Mouse (Mus musculus) lung, postnatal 4 days (tissue): ENCODE measurements around the gene Rgs12.

Source experiments
- DNase-seq, 2 experiments: peaks; one replicate each; pipeline ENCODE4 v3.0.0; 2021

The Rgs12 gene

DNA sequence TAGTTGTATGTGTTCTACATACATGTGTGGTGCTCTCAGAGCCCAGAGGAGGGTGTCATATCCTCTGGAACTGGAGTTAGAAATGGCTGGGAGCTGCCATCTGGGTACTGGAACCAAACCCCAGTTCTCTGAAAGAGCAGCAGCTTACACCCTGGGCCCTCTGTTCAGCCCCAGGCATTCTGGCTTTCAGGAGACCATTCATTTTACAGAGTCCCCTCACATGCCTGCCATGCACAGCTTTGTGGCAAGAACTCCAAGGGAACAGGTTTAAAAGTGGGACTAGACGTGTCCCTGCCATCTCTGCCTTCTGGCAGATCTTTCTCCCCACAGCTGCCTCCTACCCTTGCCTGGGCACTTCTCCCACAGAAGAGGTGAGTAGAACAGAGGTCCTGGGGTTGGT is 84.4 kb downstream of the Rgs12 start:
- DNase-seq = no peak

DNA sequence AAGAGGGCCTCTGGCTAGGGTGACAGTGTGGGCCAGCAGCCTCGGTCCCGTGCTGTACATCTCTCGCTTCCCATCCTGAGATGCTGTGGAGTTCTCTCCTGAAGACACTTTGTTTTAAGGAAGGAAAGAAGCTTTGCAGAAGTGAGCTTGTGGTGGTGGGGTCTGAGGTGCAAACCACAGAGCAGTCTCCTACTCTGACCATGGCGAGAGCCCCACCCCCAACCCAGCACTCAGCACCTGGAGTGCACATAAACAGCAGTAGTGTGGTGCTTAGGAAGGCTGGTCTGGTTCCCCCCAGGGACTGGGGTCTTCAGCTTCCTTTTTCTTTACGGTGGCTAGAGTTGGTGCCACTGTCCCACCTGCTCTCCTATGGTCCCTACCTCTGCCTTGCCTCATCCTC is 85.9 kb downstream of the Rgs12 start:
- no peak for DNase-seq

DNA sequence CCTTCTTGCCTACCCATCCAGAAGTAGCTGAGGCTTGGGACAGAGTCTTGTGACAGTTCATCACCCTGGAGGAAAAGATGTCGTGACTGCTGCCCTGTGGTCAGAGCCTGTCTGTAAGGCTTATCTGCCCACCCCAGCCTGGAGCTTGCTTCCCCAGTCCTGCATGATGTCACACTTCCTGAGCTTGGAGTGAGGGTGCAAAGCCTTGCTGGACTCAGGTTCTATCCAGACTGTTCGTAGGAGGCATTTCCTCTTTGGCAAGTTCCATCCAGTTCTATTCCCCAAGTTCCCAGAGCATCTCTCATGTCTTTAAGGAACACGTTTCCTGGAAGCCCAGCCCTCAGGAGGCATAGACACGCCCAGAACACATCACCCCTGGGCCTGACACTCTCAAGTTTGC is 86.5 kb downstream of the Rgs12 start:
- DNase-seq = peak; percentile 38 to 50

DNA sequence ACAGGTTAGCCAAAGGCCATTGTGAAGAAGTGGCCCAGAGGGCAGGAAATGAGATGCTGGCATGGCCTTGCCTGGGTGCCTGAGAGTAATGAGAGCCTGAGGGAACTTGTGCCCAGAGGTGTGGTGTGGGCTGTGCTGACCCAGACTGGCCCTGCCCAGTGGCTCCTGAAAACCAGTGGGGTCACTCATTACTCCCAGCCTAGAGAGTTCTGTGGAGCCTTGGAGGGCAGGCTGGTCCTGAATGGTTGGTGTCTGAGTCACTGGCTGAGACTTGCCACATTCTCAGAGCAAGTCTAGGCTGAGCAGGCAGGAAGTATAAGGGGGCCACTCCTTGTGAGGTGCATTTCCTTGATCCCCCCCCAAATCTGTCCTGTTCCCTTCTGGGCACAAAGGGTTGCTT is 88.2 kb downstream of the Rgs12 start:
- DNase-seq = no peak

DNA sequence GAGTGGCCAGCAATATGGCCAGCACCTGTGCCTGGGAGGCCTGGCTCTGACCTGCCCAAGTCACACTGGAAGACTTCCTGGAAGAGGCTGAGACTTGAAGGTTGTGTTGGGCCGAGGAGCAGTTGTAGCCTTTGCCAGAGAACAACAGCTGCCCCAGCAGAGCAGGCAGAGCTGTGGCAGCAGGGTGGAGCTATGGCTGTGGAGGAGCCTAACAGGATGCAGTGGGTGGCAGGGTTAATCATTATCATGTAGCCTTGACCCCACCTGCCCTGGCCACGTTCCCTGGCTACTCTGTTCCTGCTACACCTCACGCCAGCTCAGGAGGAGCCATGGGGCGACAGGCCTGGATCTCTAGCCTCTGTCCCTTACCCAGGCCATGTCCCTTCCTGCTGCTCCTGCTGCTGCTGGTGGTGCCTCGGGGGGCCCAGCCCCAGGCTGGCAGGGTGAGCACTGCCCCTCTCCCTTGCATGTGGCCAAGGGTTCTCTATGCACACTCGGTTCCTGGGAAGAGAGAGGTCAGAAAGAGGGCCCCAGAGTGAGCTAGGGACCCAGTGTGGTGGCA is 92.1 kb downstream of the Rgs12 start, which contains the start of gene Hgfac:
Gene Hgfac, plus strand, starts transcription at position 242 of the 562 bp plus-strand sequence.
- DNase-seq = peak; percentile 38 to 65

DNA sequence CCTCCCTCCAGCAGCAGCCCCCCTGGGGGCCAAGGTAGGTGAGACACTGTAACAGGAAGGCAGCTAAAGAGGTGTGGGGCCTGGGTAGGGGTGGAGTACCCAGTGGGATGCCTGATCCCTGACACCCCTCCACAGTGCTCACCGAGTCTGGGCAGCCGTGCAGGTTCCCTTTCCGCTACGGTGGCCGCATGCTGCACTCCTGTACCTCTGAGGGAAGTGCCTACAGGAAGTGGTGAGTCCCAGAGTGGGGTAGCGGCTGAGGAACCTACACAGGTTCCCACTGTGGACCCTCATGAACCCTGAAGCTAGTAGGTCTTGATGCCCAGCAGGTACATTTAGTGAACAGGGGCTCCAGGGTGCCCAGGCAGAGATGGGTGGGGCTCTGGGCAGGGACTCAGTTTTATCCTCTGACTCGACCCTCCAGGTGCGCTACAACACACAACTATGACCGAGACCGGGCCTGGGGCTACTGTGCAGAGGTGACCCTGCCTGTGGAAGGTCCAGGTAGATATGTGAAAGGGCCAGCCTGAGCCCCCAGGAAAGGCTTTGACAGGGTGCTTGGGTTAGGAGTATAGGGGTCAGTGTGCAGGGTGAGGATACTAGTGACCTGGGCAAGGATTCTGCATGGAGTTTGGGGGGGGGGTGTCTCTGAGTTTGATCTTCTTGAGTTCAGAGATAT is 93.3 kb downstream of the Rgs12 start:
- DNase-seq = peak in 1 of 2 experiments; percentile 33

DNA sequence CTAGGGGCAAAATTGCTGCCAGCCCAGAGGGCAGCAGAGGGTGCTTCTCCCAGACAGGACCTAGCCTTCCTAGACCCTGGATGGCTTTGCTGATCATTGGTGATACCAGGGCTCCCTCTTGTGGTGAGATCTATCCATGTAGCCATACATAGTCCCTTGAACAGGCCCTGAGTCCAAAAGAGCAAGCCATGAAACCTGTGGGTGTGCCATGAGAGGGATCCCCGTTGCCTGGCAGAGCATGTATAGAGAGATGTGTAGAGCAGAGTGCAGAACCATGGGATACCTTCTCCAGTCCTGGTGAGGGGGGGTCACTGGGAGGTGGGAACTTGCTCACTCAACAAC is 93.8 kb downstream of the Rgs12 start:
- DNase-seq = peak; percentile 50 to 82

DNA sequence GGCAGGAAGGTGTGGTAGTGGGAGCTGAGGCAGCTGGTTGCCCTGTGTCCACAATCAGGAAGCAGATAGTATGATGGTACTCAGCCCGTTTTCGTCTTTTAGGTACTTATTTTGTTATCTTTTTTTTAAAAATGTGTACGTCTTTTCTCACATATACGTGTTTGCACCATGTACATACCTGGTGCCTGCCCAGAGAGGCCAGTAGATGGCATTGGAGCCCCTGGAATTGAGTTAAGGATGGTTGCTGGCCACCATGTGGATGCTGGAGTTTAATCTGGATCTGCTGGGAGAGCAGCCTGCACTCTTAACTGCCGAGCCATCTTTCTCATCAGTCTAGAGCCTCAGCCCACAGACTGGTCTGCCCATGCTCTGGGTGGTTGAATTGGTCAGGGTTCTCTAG is 101.3 kb downstream of the Rgs12 start:
- DNase-seq = no peak

DNA sequence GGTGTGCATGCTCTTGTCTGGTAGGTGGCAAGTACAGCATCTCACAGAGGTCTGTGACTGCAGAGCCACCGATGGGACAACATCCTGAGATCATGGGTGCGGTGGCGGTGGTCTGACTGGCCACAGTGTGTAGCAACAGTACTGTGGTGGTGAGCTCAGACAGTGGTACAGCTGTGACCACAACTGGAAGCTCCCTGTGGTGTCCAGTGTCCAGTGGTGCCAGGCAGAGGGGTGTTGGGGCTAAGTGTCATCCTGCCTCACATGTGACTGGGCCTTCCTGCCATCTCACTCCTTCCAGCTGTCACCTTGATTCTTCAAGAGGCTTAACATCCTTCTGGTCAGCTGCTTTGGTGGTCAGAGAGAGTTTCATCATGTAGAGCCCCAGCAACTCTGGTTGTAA is 105.4 kb downstream of the Rgs12 start:
- DNase-seq = no peak

DNA sequence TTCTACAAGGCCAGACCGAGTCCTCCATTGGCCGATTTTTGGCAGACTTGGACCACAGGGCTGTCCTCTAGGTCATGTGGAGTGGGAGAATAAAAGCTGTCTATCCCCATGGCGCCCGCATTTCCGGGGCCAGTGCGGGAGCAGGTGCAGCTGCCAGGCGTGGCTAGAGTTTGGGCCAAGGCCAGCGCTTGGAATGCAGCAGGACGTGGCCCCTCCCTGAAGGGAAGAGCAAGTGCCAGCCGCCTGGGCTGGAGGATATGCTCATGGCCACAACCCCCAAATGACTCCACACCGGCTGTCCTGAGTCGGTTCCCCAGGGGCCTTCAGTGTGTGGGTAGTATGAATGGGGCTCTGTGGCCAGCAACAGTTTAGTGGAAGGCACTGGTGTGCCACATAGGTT is 105.8 kb downstream of the Rgs12 start:
- peak; percentile 60 to 72 for DNase-seq

DNA sequence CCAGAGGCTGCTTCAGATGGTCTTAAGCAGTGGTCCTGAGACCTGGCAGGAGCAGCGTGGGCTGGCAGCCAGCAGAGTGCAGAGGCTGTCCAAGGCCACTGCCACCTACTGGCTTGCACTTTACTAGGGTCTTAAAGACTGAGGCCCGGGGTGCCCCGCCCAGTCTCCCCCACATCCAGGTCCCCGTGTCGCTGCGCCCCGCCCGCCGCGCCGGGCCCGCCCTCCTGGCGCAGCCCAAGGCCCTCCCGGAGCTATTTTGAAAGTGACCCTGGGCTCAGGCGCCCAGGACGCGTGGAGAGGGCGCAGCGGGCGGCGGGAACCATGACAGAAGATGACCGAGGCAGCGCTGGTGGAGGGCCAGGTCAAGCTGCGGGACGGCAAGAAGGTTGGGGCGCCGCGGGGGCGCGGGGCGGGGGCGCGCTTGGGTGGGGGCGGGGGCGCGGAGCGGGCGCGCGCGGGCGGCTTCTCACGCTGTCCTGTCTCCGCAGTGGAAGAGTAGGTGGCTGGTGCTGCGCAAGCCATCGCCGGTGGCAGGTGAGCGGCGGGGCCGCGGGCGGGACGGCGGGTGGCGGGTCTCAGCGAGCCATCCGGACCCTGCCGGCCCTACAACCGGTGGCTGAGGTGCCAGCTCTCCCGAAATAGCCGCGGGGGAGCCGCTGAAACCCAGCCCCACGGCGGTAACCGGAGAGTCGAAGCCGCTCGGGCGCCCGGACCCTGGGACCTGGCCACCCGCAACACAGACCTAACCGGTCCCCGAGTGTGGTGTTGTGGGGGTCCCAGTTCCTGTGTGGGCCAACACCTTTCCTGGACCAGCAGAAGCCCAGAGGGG is 107.6 kb downstream of the Rgs12 start, which contains the start of gene Dok7:
Gene Dok7, plus strand, starts transcription at position 163 of the 829 bp plus-strand sequence.
- DNase-seq = peak; percentile 57 to 72

DNA sequence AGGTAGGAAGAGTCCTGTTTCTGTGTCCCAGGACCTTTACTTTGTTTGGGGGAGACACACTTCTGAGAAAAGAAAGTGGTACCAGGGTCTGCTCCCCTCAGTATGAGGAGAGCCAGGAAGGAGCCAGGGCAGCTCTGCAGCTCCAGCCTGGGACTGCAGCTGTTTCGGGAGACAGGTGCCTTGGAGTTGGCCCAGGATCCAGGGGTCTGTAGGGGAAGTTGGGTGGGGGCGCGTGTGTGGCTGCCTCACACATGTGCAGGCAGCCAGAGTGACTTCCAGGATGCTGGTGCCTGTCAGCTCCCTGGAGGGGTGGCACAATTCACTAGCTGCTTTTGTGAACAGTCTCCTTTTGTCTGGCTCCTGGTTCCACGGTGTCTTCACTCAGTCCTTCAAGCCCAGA is 108.3 kb downstream of the Rgs12 start:
- DNase-seq = no peak

DNA sequence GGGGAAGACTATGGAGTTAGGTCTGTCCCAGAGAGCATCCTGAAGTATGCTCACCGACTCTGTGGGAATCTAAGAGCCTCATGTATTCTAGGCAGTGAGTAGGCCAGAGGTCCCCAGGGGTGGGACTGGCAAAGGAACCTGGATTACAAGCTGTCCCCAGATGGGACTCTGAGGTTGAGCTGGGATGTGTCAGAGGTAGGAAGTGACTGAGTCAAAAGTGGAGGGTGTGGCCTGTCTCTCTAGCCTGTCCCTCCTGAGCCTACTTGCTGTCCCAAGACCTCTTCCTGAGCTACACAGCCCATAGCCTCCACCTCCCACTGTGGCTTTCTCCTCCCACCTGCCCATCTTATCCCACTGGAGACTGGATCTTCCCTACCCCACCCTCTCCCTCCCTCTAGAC is 109.0 kb downstream of the Rgs12 start:
- no peak for DNase-seq

DNA sequence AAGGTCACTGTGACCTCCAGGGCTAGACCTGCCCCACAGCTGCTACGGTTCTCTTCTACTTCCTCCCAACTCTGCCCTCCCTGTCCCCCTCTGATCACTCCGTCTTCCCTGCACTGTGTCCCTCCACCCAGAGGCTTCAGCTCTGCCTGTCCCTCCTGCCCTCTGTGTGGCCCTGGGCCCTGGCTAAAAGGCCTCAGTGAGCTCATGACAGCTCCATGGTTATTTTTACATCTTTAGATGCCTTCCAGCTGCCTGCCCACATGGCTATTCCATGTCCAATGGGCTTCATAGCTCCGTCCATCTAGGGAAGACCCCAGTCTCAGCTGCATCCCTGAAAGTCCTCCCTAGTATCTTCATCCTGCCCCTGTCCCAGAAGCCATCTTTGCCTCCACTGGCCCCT is 110.9 kb downstream of the Rgs12 start:
- no peak for DNase-seq

DNA sequence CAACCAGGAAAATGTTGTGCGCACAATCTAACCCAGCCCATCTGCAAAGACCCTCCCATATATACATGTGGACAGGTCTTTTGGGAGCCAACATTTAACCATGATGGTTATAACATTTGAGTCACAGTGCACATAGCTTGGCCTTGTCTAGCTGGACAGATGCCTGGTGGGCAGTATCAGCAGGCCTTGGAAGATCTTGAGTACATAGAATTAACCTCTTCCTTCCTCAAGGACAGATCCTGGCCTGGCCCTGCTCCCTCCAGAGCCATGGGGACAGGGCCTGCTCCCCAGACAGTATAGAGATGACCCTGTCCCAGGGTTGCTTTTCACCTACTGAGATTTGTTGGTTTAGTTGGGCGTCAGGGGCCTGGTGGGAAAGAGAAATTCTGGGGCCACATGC is 120.6 kb downstream of the Rgs12 start:
- no peak for DNase-seq

DNA sequence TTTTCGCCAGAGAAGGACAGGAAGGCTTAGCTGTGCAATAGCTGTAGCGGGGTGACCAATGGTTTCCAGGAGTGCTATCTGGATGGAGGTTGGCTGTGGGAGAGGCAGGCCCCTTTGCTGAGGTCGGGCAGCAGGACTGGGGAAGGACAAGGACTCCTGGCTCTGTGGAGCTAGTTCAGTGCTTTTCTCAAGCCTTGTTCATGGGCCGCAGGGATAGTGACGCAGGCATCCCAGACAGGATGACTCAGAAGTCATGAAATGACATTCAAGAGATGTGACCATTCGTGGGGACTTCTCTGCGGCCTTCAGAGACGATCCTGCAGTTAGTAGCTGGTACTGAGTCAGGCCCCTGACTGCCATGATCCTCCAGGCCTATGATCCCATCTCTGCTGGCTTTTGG is 121.1 kb downstream of the Rgs12 start:
- DNase-seq = no peak

DNA sequence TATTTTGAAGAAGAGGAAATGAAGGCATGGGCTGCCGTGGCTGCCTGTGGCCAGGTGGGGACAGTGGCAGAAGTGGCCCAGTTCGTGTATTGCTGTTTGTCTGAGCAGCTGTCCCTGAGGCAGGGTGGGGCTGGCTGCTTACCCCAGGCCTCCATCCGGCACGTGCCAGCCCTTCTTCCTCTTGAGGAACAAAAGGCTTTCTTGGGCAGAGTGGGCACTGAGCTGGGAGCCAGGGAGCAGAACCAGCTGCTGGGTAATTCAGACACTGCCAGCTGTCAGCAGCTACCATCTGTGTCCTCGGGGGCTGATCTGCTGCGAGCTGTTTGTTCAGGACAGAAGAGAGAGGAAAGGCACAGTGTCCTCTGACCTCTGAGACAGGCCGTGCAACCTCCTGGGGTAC is 121.7 kb downstream of the Rgs12 start:
- DNase-seq = no peak

DNA sequence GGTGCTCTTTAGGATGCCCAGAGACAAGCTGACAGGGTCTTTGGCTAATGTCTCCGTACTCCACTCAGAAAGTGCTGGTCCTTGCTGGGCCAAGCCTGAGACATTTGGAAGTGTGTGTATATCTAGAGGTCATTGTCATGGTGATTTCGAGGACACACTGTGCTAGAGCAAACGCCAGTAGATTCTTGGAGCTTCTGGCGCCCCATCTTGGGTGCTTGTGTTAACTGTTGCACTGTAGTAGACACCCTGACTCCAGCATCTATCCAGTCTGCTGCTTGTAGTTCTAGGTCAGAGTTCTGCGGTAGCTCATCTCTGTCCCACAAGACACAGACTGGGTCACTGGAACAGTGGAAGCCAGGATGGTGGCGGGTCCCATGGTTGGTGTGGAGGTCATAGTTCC is 122.6 kb downstream of the Rgs12 start:
- no peak for DNase-seq

DNA sequence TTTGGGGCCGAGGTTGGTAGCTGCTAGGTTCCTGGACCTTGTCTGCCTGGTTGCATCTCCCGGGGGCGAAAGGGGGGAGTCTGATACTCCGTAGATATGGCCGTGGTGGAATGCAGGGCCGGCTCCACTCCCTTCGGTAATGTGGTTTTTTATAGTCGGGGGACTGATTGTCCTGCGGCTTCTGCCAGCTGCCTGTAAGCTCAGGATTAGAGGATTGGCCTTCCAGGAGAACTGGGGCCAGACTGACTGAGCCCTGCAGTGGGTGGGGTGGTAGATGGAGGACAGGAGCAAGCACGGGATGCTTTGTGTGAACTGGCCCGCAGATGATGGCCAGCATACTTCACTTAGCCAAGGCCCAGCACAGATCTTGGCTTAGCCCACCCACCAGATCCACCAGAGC is 124.0 kb downstream of the Rgs12 start:
- DNase-seq = no peak

DNA sequence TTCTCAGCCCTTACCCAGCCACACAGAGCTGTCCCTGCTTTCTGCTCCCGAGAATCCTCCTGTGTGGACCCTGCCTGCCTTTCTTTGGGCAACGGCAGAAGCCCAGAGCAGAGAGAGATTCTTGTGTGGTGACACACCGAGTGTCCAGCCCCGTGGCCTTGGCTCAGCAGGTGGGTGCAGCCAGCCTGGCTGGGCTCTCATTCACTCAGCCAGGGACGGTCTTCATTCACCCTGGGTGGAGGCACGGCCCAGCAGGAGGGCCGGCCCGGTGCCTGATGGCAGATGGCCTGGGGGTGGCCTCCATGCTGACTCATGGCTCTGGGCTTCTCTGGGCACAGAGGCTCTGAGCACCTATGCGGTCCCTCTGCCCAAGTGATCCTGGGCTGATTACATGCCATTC is 124.7 kb downstream of the Rgs12 start:
- no peak for DNase-seq

DNA sequence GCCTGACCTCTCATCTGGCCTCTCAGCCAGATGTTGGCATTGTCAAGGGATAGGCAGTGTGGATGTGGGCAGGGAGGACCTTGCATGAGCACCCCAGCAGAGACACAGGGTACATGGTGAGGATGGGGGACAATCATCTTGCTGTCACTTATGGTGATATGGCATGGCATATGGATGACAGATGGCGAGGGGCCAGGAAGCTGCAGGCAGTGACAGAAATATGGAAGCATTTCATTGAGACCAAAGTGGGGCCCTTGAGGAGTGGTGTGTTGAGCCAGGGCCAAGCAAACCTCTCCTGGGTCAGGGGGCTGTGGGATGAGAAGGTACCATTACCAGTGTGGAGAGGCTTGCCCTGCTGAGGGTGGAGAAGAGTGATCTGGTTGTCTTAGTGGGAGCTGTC is 127.1 kb downstream of the Rgs12 start:
- DNase-seq = no peak

DNA sequence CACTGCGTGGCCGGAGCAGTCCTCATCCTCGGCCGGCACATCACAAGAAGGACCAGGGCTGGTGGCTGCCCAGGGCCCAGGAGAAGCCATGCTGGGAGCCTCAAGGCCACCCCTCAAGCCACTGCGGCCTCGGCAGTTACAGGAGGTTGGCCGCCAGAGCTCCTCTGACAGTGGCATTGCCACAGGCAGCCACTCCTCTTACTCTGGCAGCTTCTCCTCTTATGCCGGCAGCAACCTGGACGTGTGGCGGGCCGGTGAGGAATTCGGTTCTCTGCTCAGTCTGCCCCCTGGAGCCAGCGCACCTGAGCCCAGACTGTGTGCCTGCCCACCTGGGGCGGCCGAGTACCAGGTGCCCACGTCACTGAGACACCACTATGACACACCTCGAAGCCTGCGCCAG is 129.9 kb downstream of the Rgs12 start:
- no peak for DNase-seq

DNA sequence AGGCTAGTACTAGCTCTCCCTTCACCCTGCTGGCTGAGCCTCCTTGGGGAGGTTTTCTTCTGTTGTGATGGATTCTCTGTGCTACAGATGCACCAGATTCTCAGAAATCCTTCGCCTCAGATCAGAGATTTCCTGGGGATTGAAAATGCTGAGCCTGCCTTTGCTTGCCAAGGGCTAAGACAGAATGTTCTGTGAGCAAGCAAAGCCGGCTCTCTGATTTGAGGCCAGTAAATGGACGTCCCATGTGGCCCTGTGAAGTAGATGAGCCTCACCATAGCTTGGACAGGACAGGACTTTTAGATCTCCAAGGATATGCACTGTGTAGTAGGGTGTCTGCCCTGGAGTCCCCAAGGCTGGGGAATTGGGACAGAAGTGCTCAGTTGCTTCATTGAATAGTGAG is 135.7 kb downstream of the Rgs12 start:
- no peak for DNase-seq
